Mouse (Mus musculus) thymus, postnatal 10 days (tissue): ENCODE data around the gene Ceacam1.
"Not testable (repeated sequence)": the region's sequence is repeated elsewhere in the genome, so short reads cannot be mapped to it uniquely, and the experiment has no call there.

Experiments
- DNase-seq, 2 experiments: peaks; one replicate each; pipeline ENCODE4 v3.0.0; 2021; ENCODE audit warnings: low spot score in 2 of 2

Ceacam1 gene

GRCm38 (mm10) chr7:25477091-25477751 lies at the start of gene Ceacam1:
TSS of gene Ceacam1 (minus strand) at chr7:25477603.
- DNase-seq = peak; percentile 12 to 22

GRCm38 (mm10) chr7:25516070-25516777 lies 38.8 kb upstream of the Ceacam1 start:
- not testable (repeated sequence) for DNase-seq

GRCm38 (mm10) chr7:25515667-25516066 lies 38.3 kb upstream of the Ceacam1 start:
- DNase-seq = not testable (repeated sequence)

- no peak for DNase-seq
These were observed 32.5 kb upstream of the Ceacam1 start for GRCm38 (mm10) chr7:25509925-25510324.

GRCm38 (mm10) chr7:25494649-25495048 lies 17.2 kb upstream of the Ceacam1 start:
- no peak for DNase-seq

GRCm38 (mm10) chr7:25490698-25491097 lies 13.3 kb upstream of the Ceacam1 start:
- DNase-seq = not testable (repeated sequence)

- DNase-seq = not testable (repeated sequence)
These were observed 12.0 kb upstream of the Ceacam1 start for GRCm38 (mm10) chr7:25489382-25489781.

- DNase-seq = no peak
These were observed 8.8 kb upstream of the Ceacam1 start for GRCm38 (mm10) chr7:25486186-25486585.

GRCm38 (mm10) chr7:25485061-25485460 lies 7.7 kb upstream of the Ceacam1 start:
- DNase-seq = no peak

- DNase-seq = no peak
These were observed 5.8 kb upstream of the Ceacam1 start for GRCm38 (mm10) chr7:25483133-25483735.

- not testable (repeated sequence) for DNase-seq
These were observed 3.4 kb upstream of the Ceacam1 start for GRCm38 (mm10) chr7:25480791-25481190.

- DNase-seq = peak in 1 of 2 experiments; percentile 27
These were observed 2.0 kb upstream of the Ceacam1 start for GRCm38 (mm10) chr7:25479440-25479839.

GRCm38 (mm10) chr7:25477752-25478093 lies 320 bp upstream of the Ceacam1 start:
- not testable (repeated sequence) for DNase-seq

- not testable (repeated sequence) for DNase-seq
These were observed 5.6 kb downstream of the Ceacam1 start for GRCm38 (mm10) chr7:25471821-25472220.

- DNase-seq = not testable (repeated sequence)
These were observed 11.8 kb downstream of the Ceacam1 start for GRCm38 (mm10) chr7:25465586-25465985.

- DNase-seq = no peak
These were observed 12.4 kb downstream of the Ceacam1 start for GRCm38 (mm10) chr7:25465010-25465409.

- DNase-seq = not testable (repeated sequence)
These were observed 15.4 kb downstream of the Ceacam1 start for GRCm38 (mm10) chr7:25462033-25462337.

- not testable (repeated sequence) for DNase-seq
These were observed 15.9 kb downstream of the Ceacam1 start for GRCm38 (mm10) chr7:25461336-25462032.

- no peak for DNase-seq
These were observed 25.3 kb downstream of the Ceacam1 start for GRCm38 (mm10) chr7:25452103-25452502.

- no peak for DNase-seq
These were observed 27.2 kb downstream of the Ceacam1 start for GRCm38 (mm10) chr7:25449913-25450890.

GRCm38 (mm10) chr7:25440816-25441153 lies 36.6 kb downstream of the Ceacam1 start:
- DNase-seq = no peak
